Mouse (Mus musculus) intestine, embryonic 15.5 days (tissue): ENCODE data around the gene Entpd3. TPM values are rescaled to one million over a fixed set of nuclear protein-coding genes. Genes with fewer than 3 reads are reported as not detected.

Experiments used
- polyA plus RNA-seq: library from polyadenylated mRNA; unstranded; fragments of >200 nt; fragmentation: Nextera tagmentation; extraction: Ambion mirVana; gene quantifications from 2 replicates; pipeline ENCODE4 v1.2.1, GENCODE M21; 2015

Entpd3 gene
- polyA plus RNA-seq, 1 experiment from 2014 or later: 2.2 TPM

Other genes starting within 250 kb of the Entpd3 start
- 0.89 and 1.3 TPM in 2 replicates for gene Myrip, start 238.3 kb upstream of the Entpd3 start, polyA plus RNA-seq
- gene Eif1b, start 47.6 kb upstream of the Entpd3 start, polyA plus RNA-seq: 142 and 167 TPM in 2 replicates
- gene Rpl14, start 31.6 kb downstream of the Entpd3 start, polyA plus RNA-seq: 818 and 905 TPM in 2 replicates